Mouse (Mus musculus) adrenal gland, adult (tissue): ENCODE measurements around the gene Il11ra1.
"Not testable (repeated sequence)": the region's sequence is repeated elsewhere in the genome, so short reads cannot be mapped to it uniquely, and the experiment has no call there.

ENCODE experiments used
- DNase-seq, 2 experiments: peaks; one replicate each; pipeline ENCODE4 v3.0.0; 2022 to 2023; ENCODE audit warnings: low spot score in 1 of 2; ENCODE audit not compliant: inconsistent age in 2 of 2

Gene Il11ra1

GRCm38 (mm10) chr4:41678863-41679262 is 20.9 kb upstream of the Il11ra1 start:
- peak; percentile 67 to 92 for DNase-seq

- DNase-seq, result no peak
Measured at GRCm38 (mm10) chr4:41679291-41679690, 20.5 kb upstream of the Il11ra1 start.

GRCm38 (mm10) chr4:41681176-41681575 is 18.6 kb upstream of the Il11ra1 start:
- no peak for DNase-seq

GRCm38 (mm10) chr4:41681947-41682346 is 17.8 kb upstream of the Il11ra1 start:
- no peak for DNase-seq

- DNase-seq, result no peak
Measured at GRCm38 (mm10) chr4:41682789-41683188, 17.0 kb upstream of the Il11ra1 start.

- not testable (repeated sequence) for DNase-seq
Measured at GRCm38 (mm10) chr4:41683303-41683702, 16.5 kb upstream of the Il11ra1 start.

GRCm38 (mm10) chr4:41684131-41684930 is 15.5 kb upstream of the Il11ra1 start:
- DNase-seq, result not testable (repeated sequence)

- not testable (repeated sequence) for DNase-seq
Measured at GRCm38 (mm10) chr4:41684931-41685453, 14.8 kb upstream of the Il11ra1 start.

- not testable (repeated sequence) for DNase-seq
Measured at GRCm38 (mm10) chr4:41685882-41686492, 13.8 kb upstream of the Il11ra1 start.

- not testable (repeated sequence) for DNase-seq
Measured at GRCm38 (mm10) chr4:41688562-41688961, 11.2 kb upstream of the Il11ra1 start.

GRCm38 (mm10) chr4:41690014-41690413 is 9.8 kb upstream of the Il11ra1 start:
- not testable (repeated sequence) for DNase-seq

- DNase-seq, result not testable (repeated sequence)
Measured at GRCm38 (mm10) chr4:41693511-41693910, 6.3 kb upstream of the Il11ra1 start.

- DNase-seq, result peak in 1 of 2 experiments; percentile 49
Measured at GRCm38 (mm10) chr4:41695800-41696199, 4.0 kb upstream of the Il11ra1 start.

- DNase-seq, result peak in 1 of 2 experiments; percentile 60
Measured at GRCm38 (mm10) chr4:41696452-41696851, 3.3 kb upstream of the Il11ra1 start.

GRCm38 (mm10) chr4:41696930-41697841 is 2.6 kb upstream of the Il11ra1 start, which contains the start of gene Cntfr:
Cntfr (minus strand) TSS chr4:41697089.
- peak; percentile 87 to 95 for DNase-seq

GRCm38 (mm10) chr4:41698421-41699016 is 1.3 kb upstream of the Il11ra1 start:
- DNase-seq, result peak; percentile 68 to 78

GRCm38 (mm10) chr4:41700224-41700623 is 435 bp downstream of the Il11ra1 start:
- DNase-seq, result not testable (repeated sequence)

- DNase-seq, result not testable (repeated sequence)
Measured at GRCm38 (mm10) chr4:41702226-41702625, 2.4 kb downstream of the Il11ra1 start.

GRCm38 (mm10) chr4:41704651-41705050 is 4.9 kb downstream of the Il11ra1 start:
- no peak for DNase-seq
